Mouse (Mus musculus) G1E (cell line): ENCODE measurements around the gene Atf3.

ENCODE experiments used
- CTCF ChIP-seq: IDR thresholded peaks from 2 replicates; pipeline ENCODE4 v1.5.1; 2012; ENCODE audit warnings: low read depth, low read length, inconsistent platforms, mixed read lengths
- GATA2 ChIP-seq: IDR thresholded peaks from 2 replicates; pipeline ENCODE4 v1.6.1; 2012; ENCODE audit warnings: low read depth, low read length, inconsistent platforms, borderline replicate concordance

GRCm38 (mm10) chr1:191253636-191254035 is 35.8 kb upstream of the Atf3 start:
- TF ChIP-seq CTCF (no peak), GATA2 (no peak)
